Mouse (Mus musculus) kidney, adult 11 months (tissue): Measurements from ENCODE around the gene Furin.
"Not testable (repeated sequence)": the region's sequence is repeated elsewhere in the genome, so short reads cannot be mapped to it uniquely, and the experiment has no call there.

Source experiments
- DNase-seq: peaks from one replicate; pipeline ENCODE4 v3.0.0; 2022

Furin gene

GRCm38 (mm10) chr7:80400571-80400970 is 4.7 kb downstream of the Furin start:
- DNase-seq, result peak; percentile 78

DNA sequence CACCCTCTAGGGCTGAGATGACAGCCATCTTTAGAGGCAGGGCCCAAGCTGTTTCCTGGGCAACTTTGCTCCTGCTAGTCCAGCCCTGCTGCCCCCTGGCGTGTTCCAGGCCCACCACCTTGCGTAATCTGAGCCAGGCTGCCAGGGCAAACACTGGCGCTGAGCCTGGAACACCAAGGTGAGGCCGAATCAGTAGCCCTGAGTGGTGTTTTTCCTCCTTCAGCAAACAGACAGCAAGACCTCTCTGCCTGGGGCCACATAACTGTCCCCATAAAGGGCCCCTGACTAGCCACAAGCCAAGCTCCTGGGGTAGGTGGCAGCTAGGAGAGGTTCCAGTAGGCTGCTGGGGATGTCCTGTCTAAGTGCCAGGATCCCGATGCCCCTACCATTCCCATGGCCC is 5.1 kb downstream of the Furin start:
- DNase-seq, result peak; percentile 89

DNA sequence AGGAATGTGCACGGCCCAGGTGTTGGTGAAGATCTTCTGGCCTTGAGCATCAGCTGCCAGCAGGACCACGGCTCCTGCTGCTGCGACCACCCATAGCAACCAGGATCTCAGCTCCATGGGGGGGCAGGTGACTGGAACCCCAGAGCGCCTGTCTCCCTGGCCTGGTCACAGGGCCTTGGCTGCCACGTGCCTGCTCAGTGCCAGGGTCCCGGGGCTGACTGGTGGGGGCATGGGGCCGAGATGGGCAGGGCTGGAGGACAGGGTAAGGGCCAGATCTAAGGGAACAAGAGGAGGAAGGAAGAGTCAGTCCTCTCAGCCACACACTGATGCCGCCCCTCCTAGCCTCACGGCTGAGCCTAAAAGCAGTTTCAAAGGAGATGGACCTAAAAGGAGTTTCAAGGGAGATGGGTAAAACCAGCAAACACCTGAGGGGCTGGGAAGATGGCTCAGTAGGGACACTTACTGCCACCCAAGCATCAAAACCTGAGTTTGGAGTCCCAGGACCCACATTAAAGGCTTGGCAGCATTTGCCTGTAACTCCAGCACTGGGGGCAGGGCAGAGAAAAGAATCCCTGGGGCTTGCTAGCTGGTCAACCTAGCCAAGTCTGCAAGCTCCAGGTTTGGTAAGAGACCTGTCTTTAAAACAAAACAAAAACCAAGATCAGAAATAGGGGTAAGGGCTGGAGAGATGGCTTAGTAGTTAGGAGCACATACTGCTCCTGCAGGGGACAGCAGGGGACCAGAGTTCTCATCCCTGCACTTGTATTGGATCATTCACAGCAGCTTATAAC is 6.4 kb downstream of the Furin start:
- no peak for DNase-seq

DNA sequence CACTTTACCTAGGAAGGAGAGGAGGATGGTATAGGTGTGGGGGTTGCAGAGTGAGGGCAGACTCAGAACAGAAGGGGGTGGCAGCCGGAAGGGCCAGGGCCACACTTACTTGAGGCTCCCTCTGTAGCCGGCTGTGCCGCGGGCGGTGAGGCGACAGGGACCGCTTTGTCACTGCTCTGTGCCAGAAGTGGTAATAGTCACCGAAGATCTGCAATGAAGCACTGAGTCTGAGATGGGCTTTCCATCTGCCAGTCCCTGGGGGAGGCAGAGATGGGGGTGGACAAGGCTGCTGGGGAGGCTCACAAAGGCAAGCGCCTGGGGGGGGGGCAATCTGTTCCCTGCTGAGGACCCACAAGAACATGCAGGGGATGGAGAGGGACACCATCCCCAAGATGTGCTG is 7.2 kb downstream of the Furin start:
- DNase-seq, result no peak

DNA sequence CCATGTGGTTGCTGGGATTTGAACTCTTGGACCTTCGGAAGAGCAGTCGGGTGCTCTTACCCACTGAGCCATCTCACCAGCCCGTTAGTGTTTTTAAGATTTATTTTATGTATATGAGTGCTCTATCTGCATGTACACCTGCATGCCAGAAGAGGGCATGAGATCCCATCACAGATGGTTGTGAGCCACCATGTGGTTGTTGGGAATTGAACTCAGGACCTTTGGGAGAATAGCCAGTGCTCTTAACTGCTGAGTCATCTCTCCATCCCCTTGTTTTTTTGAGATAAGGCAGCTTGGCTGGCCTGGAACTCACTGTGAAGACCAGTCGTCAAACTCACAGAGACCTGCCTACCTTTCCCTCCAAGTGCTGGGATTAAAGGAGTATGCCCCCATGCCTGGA is 8.8 kb downstream of the Furin start:
- not testable (repeated sequence) for DNase-seq

DNA sequence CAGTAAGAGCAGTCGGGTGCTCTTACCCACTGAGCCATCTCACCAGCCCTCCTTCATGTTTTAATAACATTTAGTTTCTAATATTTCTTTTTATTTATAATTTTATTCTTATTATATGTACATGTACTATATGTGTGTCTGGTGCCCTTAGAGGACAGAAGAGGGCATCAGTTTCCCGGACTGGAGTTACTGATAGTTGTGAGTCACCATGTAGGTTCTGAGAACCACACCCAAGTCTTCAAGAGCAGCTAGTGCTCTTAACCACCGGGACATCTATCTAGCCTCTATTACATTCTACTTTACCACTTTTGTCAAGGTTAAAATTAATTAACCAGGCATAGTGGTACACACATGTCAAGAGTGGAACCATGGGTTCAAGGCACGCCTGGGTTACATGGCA is 10.6 kb downstream of the Furin start:
- no peak for DNase-seq

- DNase-seq, result no peak
Observed at GRCm38 (mm10) chr7:80392119-80392518, 13.1 kb downstream of the Furin start.

GRCm38 (mm10) chr7:80387633-80388543 is 17.3 kb downstream of the Furin start, which contains the start of gene Fes:
TSS of gene Fes (minus strand) at chr7:80387946.
- DNase-seq, result peak; percentile 62

GRCm38 (mm10) chr7:80387033-80387632 is 18.1 kb downstream of the Furin start:
- no peak for DNase-seq

- DNase-seq, result peak; percentile 79
Observed at GRCm38 (mm10) chr7:80386235-80386930, 18.9 kb downstream of the Furin start.

DNA sequence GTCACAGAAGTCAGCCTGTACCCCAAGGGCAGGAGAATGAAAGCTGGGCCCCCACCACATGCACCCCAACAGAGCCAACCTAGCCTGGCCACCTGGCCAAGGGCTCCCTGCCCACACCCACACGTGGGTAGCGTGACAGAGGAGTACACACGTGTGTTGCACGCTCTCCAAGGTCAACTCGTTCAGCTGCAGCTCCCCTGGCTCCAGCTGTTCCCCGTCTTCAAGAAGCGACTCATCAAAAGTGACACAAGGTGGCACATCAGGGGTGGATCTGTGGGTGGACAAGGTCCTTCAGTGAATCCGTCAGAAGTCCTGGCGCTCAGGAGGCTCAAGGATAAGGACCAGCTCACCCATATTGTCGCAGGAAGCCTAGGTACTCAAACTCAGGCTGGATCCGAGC is 22.3 kb downstream of the Furin start:
- DNase-seq, result no peak

DNA sequence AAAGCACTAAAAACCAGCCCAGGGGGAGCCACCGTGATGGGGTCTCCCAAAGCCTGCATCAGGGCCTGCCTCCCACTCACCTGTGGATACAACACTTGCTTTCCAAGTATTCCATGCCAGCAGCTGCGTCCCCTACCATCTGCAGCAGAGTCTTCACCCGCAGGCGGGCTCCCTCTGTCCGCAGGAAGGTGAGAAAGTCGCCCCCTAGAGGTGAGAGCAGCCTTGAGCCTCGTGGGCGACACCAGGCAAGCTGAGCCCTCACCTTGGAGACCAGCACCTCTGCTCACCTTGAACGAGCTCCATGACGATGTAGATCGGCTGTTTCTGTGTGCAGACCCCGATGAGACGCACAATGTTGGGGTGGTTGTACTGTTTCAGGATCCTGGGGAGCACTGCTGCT is 25.7 kb downstream of the Furin start:
- no peak for DNase-seq

- peak; percentile 61 for DNase-seq
Observed at GRCm38 (mm10) chr7:80377471-80377870, 27.8 kb downstream of the Furin start.

DNA sequence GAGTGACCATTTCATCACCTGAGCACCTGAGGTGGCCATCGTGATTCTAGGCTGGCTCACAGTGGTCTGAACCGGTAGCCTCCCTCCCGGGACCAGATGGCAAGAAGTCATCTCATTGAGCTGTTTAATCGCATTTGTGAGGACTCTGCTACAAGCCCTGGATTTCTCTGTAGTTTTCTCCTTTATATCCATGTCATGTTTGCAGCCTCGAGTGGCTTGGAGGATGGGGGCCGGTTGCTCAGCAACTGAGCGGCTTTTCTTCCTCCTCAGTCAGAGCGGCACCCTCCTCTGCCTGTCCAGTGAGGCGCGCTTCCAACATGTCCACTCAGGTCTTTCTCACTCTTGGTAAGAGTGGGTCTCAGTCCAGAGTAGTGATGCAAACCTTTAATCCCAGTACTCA is 29.0 kb downstream of the Furin start:
- no peak for DNase-seq

DNA sequence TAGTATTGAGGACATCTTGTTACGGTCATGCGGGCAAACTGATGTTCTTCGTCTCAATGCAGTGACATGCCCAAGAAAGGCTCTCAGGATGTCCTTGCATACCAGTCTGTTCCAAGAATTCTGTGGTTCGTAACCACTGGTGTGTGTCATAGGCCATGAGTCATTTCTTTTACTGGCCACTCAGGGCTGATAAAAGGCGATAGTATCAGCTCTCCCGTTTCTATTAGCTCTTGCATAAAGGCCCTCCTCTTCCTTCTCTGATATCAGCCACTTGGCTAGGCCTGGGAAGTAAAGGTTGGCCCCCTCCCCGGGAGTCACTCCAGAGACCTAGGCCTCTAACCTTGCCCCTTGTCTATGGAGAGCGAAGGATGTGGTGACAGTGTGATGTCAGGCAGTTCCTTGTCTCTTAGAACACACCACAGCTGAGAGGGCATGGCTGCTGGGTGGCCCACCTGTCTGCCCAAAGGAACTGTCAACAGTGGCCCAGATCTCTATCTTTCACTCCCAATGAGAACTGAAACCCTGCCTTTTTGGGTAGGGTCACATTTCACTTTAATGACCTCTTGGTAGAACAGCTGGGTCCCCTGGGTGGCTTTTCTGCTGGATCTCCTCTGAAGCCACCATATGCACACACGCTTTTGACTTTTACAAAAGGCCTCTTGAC is 29.7 kb downstream of the Furin start:
- DNase-seq, result no peak

GRCm38 (mm10) chr7:80374733-80375132 is 30.5 kb downstream of the Furin start:
- DNase-seq, result no peak

DNA sequence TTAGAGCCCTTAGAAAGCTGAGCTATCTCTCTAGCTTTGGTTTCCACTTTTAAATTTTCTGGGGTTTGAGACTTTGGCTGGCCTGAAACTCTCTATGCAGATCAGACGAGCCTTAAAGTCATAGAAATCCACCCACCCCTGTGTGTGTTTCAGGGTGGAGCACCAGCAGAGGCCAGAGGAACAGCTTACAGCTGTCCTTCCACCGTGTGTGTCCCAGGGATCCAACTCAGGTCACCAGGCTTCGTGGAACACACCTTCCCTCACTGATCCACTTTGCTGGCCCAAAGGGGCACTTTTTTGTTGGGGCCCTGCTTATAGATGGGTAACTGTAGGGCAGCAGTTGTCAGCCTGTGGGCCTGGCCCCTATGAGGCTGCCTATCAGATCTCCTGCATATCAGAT is 31.0 kb downstream of the Furin start:
- no peak for DNase-seq

GRCm38 (mm10) chr7:80373850-80374249 is 31.4 kb downstream of the Furin start:
- DNase-seq, result no peak

DNA sequence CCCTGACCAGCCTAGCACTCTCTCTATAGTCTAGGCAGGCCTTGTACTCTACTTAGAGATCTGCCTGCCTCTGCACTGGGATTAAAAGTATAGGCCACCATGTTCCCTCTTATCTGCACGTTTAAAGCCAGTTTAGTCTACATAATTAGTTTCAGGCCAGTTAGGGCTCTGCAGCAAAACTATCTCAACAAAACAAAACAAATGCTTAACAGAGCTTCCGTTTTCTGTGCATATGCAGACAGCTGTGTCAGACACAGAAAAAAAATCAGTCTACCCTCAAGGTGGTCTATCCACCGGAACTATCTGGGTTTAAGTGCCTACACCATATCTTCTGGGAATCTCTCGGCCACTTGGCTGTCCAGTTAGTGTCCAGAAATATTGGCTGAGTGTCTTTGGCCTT is 31.9 kb downstream of the Furin start:
- DNase-seq, result no peak

DNA sequence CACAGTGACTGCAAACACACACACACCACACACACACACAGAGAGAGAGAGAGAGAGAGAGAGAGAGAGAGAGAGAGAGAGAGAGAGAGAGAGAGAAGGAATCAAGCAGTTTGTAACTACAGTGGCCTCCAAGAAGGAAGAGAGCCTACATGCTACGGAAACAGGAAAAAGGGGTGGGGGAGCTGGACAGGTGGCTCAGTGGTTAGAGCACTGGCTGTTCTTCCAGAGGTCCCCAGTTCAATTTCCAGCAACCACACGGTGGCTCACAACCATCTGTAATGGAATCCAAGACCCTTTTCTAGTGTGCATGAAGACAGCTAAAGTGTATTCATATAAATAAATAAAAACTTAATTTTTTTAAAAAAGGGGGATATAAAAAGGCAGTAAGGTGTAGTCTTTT is 32.6 kb downstream of the Furin start:
- no peak for DNase-seq

DNA sequence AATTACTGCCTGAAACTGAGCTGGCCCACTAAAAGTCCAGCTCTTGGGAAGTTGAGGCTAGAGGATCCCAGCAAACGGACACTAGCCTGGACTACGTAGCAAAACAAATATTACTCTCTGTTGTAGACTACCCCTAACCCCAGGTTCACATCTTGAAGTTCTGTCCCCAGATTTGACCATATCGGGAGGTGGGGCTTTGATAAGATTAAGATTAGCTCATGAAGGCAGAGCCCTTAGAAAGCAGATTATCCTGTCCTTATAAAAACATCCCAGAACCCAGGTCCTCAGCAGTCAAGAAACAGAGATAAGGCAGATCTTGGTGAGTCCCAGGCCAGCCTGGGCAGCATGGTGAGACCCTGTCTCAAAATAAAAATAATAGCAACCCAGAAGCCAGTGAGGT is 33.1 kb downstream of the Furin start:
- DNase-seq, result no peak

DNA sequence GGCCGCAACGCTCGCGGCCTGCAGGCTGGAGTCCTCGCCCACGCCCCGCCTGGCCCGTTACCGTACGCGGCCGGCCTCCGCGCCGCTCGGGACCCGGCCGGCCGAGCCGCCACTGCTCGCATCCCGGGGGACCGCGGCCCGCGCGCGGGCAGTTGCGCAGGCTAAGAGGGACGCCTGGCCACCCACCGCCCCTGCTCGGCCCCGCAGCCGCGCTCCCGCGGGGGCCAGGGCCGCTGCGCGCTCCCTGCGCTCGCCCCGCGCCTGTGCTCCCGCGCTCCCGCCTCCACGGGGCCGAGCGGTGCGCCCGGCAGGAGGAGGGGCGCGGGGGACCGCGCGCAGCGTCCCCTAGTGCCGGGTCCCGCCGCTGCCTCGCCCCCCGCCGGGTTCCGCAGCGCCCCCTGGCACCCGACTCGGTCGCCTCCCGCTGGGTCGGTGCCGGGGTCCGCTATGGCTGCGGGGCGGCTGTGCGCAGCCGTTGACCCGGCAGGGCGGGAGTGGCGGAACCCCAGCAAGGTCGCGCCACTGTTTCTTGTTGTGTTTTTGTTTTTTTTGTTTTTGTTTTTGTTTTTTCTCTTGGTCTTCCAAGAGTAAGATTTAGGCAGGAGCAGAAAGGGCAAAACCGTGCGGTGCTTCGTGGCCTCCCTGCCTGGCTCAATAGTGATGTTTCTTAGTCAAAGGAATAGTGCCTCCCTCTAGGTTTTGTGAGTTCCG is 34.0 kb downstream of the Furin start, which contains the start of gene Man2a2:
Man2a2 (minus strand) TSS at position 335 of the 711 bp plus-strand sequence.
- DNase-seq, result peak; percentile 39
